Mouse (Mus musculus) small intestine, adult 2 months (tissue): ENCODE data around the gene Lemd1.

Experiments
- CTCF ChIP-seq: fragments of 200-500 bp; IDR thresholded peaks from 2 replicates; pipeline ENCODE4 v1.5.1; 2012; ENCODE audit warnings: low read depth, mild to moderate bottlenecking, control low read depth, inconsistent platforms, low read length, moderate library complexity, mixed read lengths; ENCODE audit not compliant: insufficient replicate concordance, insufficient read length; ENCODE audit errors: extremely low read depth
- POLR2A ChIP-seq: fragments of 200-500 bp; IDR thresholded peaks from 2 replicates; pipeline ENCODE4 v1.6.1; 2012; ENCODE audit warnings: low read depth, mild to moderate bottlenecking, control low read depth, inconsistent platforms, low read length, moderate library complexity

DNA sequence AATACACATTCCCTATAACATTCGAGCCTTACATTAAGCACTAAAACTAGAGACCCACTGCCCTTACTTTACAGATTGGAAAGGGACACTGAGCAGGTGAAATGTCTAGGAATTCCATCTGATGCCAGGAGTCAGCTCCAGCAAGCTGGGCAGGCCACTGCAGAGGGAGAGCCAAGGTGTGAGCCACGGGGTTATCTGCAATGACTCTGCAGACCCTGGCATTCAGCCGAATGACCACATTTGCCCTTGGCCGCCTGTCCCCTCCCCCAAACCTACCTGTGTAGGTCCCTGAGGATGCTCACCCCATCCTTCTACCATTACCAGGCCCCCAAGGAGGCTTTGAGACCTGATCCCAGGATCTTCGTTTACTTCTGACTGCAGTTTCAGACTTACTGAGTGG lies 108.5 kb downstream of the Lemd1 start:
- TF ChIP-seq POLR2A = no peak
- no peak for TF ChIP-seq CTCF
